In the genomic region with DNA sequence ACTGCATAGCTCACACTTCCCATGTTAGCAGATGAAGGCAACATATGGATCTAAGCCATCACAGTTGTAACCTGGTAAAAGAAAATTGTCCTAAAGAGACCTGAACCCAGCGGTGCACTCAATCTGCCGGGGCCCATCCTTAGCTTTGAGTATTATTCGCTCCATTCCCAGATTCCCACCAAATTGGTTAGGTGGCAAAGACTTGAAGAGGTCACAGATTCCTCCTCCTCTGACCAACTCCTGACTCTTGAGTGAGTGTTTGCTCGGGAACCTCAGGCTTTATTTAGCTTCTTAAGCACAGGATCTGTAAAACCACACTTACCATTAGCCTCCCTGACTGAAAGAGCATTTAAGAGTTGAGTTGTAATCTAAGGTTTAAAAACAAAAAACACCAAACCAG, we compare ENCODE assay signal across 19 mouse cellular contexts. TPM values are rescaled to one million over a fixed set of nuclear protein-coding genes. Genes with fewer than 3 reads are reported as not detected.
DNase-seq lines count a peak whose midpoint lies in the region; ATAC-seq and TF ChIP-seq lines count a peak whose summit lies in the region.
"Had no signal": no experiment of that assay in that cellular context is flagged by ENCODE, and none has a peak within 500 bp of the region (broad histone marks: within the 10 kb centered on the region; RNA-seq: fewer than 3 reads in every experiment).

No protein-coding gene starts in this region.

- no peaks in the 10 kb centered on the region for H3K36me3 ChIP-seq in embryonic facial prominence, embryonic 14.5 days (ENCODE audit: control insufficient read depth, insufficient read depth, low read length)
- H3K36me3 ChIP-seq: hindbrain, embryonic 12.5 days; hindbrain, embryonic 15.5 days had no signal

- no peak for ATAC-seq in embryonic facial prominence, embryonic 14.5 days (ENCODE audit: low read depth)
- ATAC-seq: forebrain, embryonic 13.5 days; forebrain, embryonic 16.5 days had no signal

- WGBS in embryonic facial prominence, embryonic 14.5 days, result 88% methylated on average over 4 of the region's 4 CpGs

- DNase-seq in layer of hippocampus, adult 2 months (ENCODE audit: low spot score in 2 of 2), result no peak
- DNase-seq in layer of hippocampus, adult 8-10 months (ENCODE audit: low spot score in 2 of 2), result no peak
- DNase-seq in lung, postnatal 36 days, result peak; percentile 65
- no peak for DNase-seq in lung, postnatal 10 days
- peak; percentile 34 for DNase-seq in embryonic facial prominence, embryonic 14.5 days (ENCODE audit: low spot score)
- DNase-seq in kidney, adult 18-20 months, result no peak
- DNase-seq: adrenal gland, adult 8-10 months; adrenal gland, postnatal 25 days; cerebellum, adult 11-12 months; cerebellum, adult 9-11 months; cerebellum, postnatal 25 days; embryo, embryonic 11 days; gastrocnemius, postnatal 14 days had no signal

- H3K4me3 ChIP-seq in layer of hippocampus, adult 2 months, result no peak overlapping the region
- no peak overlapping the region for H3K4me3 ChIP-seq in embryonic facial prominence, embryonic 14.5 days (ENCODE audit: low read depth, low read length)
- H3K4me3 ChIP-seq: forebrain, embryonic 10.5 days; forebrain, embryonic 13.5 days; hindbrain, embryonic 12.5 days; hindbrain, embryonic 15.5 days had no signal

- H3K4me2 ChIP-seq in embryonic facial prominence, embryonic 14.5 days (ENCODE audit: low read depth, low read length), result no peak overlapping the region
- H3K4me2 ChIP-seq: forebrain, embryonic 13.5 days; heart, embryonic 11.5 days; hindbrain, embryonic 12.5 days; hindbrain, embryonic 15.5 days had no signal

- no peak for TF ChIP-seq CTCF in layer of hippocampus, adult 2 months (conservative IDR thresholded peaks at IDR 0.05)

- H3K9me3 ChIP-seq in embryonic facial prominence, embryonic 14.5 days (ENCODE audit: control insufficient read depth, low read length), result no peaks in the 10 kb centered on the region
- H3K9me3 ChIP-seq: forebrain, embryonic 13.5 days; hindbrain, embryonic 15.5 days had no signal

- H3K9ac ChIP-seq in embryonic facial prominence, embryonic 14.5 days (ENCODE audit: low read depth, low read length), result no peak overlapping the region
- H3K9ac ChIP-seq: forebrain, embryonic 13.5 days; hindbrain, embryonic 12.5 days; hindbrain, embryonic 15.5 days had no signal

- 0 out of 2 replicates have a peak, but pooled peaks cover 3% of the 10 kb centered on the region for H3K4me1 ChIP-seq in embryonic facial prominence, embryonic 14.5 days (ENCODE audit: control insufficient read depth, insufficient read depth, low read length)

- H3K27ac ChIP-seq in layer of hippocampus, adult 2 months, result peak overlapping the region; percentile 15; the same call in 1 of the 2 replicates
- H3K27ac ChIP-seq in embryonic facial prominence, embryonic 14.5 days (replicated peaks; ENCODE audit: low read depth, low read length), result no peak overlapping the region
- H3K27ac ChIP-seq: forebrain, embryonic 10.5 days; forebrain, embryonic 13.5 days; hindbrain, embryonic 12.5 days; hindbrain, embryonic 15.5 days had no signal

- no peaks in the 10 kb centered on the region for H3K27me3 ChIP-seq in embryonic facial prominence, embryonic 14.5 days (replicated peaks; ENCODE audit: control insufficient read depth, insufficient read depth, low read length)
- H3K27me3 ChIP-seq: forebrain, embryonic 13.5 days; hindbrain, embryonic 12.5 days; hindbrain, embryonic 15.5 days had no signal

RNA-seq across cellular contexts. Expression of a gene that starts 23.3 kb away (rescaled TPM):
- 100 to 1,000 TPM; 106 to 111 TPM for total RNA-seq in layer of hippocampus, adult 2 months (2021)
- total RNA-seq in layer of hippocampus, adult 8-10 months (2022), result 100 to 1,000 TPM in 2 of 4 experiments, 10 to 100 TPM in 2; 90.8 to 103 (median 98.5) TPM
- polyA plus RNA-seq in embryonic facial prominence, embryonic 14.5 days (2014; fragmentation: Nextera tagmentation; extraction: Ambion mirVana), result 44.0 and 44.4 TPM in 2 replicates

RNA-seq across cellular contexts. Expression of a gene that starts 24.1 kb away (rescaled TPM):
- 10 to 100 TPM; 18.3 to 21.9 TPM for total RNA-seq in layer of hippocampus, adult 2 months (2021)
- 10 to 100 TPM; 21.0 to 24.7 (median 22.3) TPM for total RNA-seq in layer of hippocampus, adult 8-10 months (2022)
- polyA plus RNA-seq in embryonic facial prominence, embryonic 14.5 days (2014; fragmentation: Nextera tagmentation; extraction: Ambion mirVana), result 39.6 and 40.0 TPM in 2 replicates

Comparison
In these comparisons a context has a peak if more than half of its experiments do, and no peak if none do; other contexts are left out.
1. DNase-seq: peak in lung, postnatal 36 days (single experiment) and embryonic facial prominence, embryonic 14.5 days (single experiment); none in layer of hippocampus, adult 2 months (0 of 2), layer of hippocampus, adult 8-10 months (0 of 2), lung, postnatal 10 days (single experiment) and kidney, adult 18-20 months (single experiment).